Mouse (Mus musculus) retina, embryonic 14.5 days (tissue): ENCODE measurements around the gene Mettl27.
"Not testable (repeated sequence)": the region's sequence is repeated elsewhere in the genome, so short reads cannot be mapped to it uniquely, and the experiment has no call there.

ENCODE experiments used
- DNase-seq: peaks from one replicate; pipeline ENCODE4 v3.0.0-alpha.2; 2015; ENCODE audit warnings: low spot score

Mettl27 gene

DNA sequence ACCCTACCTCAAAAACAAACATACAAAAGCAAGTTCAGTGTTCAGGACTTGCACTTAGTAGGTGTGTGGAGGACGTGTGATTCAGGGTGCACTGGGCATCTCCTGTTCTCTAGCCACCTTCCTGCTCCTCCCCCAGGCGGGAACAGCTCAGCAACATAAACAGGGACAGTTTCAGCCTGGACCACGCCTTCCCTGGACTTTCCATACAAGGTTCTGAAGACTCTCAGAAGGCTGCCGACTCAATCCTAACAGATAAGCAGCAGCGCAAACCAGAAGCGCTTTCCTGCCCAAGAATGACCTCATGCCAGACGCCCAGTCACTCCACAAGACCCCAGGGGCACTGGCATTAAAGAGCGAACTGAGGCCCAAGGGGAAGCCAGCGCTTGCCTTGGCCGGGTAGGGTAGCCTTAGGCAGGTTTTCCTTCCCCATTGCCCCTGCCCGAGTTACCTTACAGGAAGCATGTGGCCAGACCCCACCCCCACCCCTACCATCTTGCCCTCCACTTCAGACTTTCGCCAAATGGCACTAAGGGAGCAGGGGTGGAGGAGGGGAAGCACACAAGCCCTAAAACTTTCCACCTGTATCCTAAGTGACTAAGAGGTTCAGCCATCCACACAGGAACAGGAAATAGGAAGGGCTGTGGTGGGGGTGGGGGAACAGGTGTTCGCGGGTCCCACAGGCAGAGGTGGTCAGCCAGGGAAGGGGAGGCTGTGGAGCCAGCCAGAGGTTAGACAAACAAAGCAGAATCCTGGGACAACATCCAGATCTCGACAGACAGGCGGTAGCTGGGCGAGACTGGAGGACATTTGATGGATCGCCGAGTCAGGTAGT is 19.1 kb downstream of the Mettl27 start:
- DNase-seq = no peak

- no peak for DNase-seq
These were observed 23.3 kb downstream of the Mettl27 start for GRCm38 (mm10) chr5:134955491-134955890.

GRCm38 (mm10) chr5:134959114-134959513 is 26.9 kb downstream of the Mettl27 start:
- DNase-seq = no peak

DNA sequence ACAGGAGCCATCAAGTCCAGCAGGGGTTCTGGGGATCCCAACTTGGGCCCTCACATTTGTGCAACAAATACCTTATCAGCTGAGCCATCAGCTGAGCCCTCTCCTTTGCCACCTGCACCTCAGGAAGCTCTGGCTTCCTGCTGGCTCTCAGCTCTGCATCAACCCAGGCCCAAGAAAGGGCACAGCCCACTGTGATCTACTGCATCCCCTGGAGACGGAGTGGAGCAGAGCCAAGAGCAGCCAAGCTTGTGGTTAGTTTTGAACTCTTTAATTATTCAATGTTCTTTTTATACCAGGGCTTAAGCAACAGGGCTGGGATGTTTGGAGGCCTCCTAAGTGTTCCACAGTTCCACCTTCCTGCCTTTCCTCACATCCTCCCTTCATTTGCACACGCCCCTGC is 28.3 kb downstream of the Mettl27 start:
- DNase-seq = no peak

- no peak for DNase-seq
These were observed 29.4 kb downstream of the Mettl27 start for GRCm38 (mm10) chr5:134961519-134961918.

GRCm38 (mm10) chr5:134963546-134963945 is 31.4 kb downstream of the Mettl27 start:
- no peak for DNase-seq

- not testable (repeated sequence) for DNase-seq
These were observed 32.5 kb downstream of the Mettl27 start for GRCm38 (mm10) chr5:134964655-134965054.

DNA sequence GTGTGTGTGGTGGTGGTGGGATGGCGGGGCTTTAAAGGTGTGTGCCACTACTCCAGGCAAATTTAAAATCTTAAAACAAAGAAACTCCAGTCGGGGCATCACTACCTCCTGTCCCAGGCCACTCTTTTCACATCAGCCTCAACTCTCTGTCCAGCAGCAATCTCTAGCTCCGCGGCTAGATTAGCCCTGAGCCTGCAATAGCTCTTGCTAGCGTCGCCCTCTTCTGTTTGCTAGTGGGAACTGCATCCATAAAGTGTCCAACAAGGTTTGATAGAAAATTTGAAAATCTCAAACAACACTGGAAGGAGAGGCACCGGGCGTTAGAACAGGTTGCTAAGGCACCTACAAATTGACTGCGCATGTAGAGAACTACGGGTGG is 33.3 kb downstream of the Mettl27 start:
- DNase-seq = peak; percentile 88

DNA sequence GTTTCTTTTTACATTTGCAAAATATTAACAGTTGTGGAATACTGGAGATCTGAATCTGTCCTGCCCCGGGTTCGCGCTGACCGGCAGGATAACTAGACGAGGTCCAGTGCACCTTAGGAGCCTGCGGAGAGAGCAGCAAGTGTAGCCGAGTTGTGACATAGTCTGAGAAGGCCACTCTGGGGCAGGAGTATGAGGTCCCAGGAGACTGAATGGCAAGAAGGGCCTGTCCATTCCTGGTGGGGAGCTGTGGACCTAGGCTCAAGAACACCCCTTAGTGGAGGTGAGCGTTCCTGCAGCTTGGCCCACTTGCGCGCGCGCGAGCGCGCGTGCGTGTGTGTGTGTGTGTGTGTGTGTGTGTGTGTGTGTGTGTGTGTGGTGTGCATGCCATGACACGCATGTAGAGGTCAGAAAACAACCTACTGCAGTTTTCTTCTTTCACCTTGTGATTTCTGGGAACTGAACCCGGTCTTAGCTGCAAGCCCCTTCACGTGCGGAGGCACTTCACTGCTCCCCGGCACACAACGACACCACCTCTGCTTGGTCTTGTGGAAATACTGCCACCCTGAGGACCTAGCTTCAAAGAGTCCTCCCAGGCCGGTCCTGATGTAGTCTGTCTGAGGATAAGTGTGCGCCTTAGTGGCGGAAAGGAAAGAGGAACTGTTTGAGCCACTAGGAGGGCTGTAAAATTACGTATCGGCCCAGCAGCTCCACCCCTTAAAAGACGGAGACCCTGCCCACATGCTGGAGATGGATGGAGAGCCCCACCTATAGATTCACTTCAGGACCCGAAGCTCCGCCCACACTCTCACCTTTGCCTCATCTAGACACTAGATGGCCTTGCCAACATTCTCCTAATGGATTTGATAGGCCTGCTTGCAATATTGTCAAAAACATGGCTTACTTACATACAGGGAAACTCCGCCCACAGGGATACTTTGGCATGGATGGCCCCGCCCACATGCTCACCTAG is 34.0 kb downstream of the Mettl27 start:
- peak; percentile 60 for DNase-seq

DNA sequence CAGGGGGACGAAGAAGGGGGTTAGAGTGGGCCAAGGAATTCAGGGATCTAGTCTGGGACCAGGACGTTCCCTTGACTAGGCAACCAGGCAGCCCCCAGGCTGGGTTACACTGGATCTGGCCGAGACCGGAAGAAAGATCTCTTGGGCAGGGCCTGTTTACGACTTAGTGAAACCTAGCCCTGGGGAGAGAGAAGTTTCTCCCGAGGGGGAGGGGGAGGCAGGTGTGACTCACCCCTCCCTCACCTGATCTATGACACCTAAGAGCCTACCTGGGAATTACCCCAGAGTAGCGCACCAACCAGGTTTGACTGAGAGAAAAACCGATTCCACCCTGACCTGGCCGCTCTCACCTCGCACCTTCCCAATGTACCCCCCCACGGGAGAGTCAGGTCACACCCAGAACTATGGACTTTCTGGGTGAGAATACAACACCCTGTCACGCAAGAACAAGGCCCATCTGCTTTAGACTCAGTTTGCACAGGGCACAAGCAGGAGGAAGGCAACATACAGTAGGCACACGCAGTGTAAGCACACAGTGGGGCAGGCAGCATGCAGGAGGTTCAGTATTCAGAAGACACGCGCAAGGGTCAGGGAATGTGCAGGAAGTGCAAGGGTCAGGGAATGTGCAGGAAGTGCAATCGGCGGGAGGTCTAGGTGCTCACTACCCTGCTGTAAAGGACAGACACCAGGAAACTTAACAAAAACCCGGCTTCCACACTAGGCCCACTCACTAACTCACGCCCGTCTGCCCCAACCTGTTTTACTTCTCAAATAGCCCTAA is 35.2 kb downstream of the Mettl27 start:
- DNase-seq = no peak

- no peak for DNase-seq
These were observed 38.5 kb downstream of the Mettl27 start for GRCm38 (mm10) chr5:134970671-134971070.

DNA sequence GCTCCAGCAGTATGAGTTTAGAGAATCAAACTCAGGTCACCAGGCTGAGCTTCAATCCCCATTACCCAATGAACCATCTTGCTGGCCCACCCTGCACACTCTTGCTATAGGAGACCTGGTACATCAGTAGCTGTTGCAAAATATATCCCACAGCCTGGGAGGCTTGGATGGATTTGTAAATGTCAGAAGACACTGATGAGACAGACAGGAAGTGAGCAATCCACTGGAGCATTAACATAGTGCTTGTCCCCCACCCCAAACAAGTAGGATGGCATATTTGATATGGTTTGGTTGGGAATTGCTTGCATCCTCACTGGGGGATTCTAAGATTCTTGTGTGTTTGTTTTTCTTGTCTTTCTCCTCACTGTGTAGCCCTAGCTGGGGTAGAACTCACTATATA is 40.9 kb downstream of the Mettl27 start:
- no peak for DNase-seq

- DNase-seq = no peak
These were observed 41.4 kb downstream of the Mettl27 start for GRCm38 (mm10) chr5:134973526-134973925.

DNA sequence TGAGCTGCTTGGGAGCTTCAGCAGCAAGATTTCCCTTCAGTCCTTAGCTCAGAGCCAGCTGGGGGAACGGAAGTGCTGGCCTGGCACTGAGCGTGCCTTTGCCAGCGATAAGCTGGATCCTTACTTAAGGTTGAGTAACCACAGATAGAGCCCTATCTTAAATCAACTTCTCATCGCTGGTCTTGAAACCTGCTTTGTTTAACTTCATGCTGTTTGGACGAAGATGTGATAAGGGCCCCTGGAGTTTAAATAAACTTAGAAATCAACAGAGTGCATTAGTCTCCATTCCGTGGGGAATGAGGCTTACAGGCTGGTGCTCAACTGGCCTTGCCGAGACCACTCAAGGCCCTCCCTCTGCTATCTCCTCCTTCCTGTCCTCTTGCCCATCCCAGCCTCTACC is 42.1 kb downstream of the Mettl27 start:
- no peak for DNase-seq

DNA sequence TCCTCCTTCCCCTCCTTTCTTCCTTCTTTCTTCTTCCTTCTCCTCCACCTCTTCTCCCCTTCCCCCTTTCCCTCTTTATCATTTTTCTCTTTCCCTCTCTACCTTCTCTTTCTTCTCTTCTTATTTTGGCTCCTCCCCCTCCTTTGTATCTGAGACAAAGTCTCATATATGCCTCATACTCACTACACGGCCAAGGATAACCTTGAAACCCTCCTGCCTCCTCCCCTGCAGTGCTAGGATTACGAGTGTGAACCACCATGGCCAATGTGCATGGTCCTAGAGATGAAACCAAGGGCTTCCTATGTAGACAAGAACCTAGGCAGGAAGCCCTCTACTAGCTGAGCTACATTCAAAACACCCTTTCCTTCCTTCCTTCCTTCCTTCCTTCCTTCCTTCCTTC is 42.8 kb downstream of the Mettl27 start:
- DNase-seq = no peak

GRCm38 (mm10) chr5:134976164-134976563 is 44.0 kb downstream of the Mettl27 start:
- DNase-seq = no peak

DNA sequence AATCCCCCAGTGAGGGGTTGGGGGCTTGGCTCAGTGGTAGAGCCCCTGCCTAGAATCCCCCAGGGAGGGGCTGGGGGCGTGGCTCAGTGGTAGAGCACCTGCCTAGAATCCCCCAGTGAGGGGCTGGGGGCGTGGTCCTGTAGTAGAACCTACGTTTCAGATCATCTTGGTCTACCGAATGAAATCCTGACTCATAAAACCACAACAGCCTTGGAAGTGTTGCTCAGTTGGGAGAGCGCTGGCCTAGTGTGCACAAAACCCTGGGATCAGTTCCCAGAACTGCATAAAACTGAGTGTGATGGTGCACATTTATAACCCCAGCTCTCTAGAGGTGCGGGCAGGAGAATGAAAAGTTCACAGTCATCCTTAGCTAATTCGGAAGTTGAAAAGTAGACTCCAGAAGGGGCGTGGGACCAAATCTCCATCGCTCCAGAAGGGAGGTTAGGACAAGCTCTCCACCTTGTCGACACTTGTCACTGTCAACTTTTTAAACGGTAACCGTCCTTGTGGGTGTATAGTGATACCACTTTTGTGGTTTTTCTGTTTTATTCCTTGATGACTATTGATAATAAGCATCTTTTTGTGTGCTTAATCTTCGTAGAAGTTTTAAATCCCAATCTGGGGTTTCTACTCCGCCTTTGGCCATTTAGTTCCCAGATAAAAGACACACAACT is 44.5 kb downstream of the Mettl27 start:
- no peak for DNase-seq

- DNase-seq = no peak
These were observed 45.7 kb downstream of the Mettl27 start for GRCm38 (mm10) chr5:134977837-134978236.

DNA sequence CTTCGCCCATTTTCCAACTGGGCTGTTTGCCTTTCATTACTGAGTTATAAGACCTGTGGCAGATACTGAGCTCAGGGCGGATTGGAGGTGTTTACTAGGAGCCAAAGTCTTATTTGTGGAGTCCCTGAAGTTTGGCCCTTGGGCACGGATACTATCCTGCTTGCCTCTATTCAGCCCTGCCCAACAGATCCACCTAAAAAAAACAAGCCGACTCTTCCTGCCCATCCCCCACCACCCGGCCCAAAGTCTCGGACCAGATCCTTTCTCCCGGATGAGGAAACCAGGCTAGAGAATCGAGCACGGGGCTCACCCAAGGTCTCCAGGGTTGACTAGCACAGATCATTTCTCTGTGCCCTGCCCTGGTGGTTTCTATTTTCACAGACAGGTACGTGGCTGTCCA is 49.0 kb downstream of the Mettl27 start:
- no peak for DNase-seq

- DNase-seq = no peak
These were observed 50.9 kb downstream of the Mettl27 start for GRCm38 (mm10) chr5:134983111-134983510.

GRCm38 (mm10) chr5:134983771-134984170 is 51.6 kb downstream of the Mettl27 start:
- peak; percentile 39 for DNase-seq
